Mouse (Mus musculus) bone marrow, adult 2 months (tissue): ENCODE data around the gene Nmd3. TPM values are rescaled to one million over a fixed set of nuclear protein-coding genes. Genes with fewer than 3 reads are reported as not detected.
A peak's percentile ranks its signal among the peaks of the same experiment; 100 is the strongest.

Source experiments
- H3K27ac ChIP-seq: fragments of 200-500 bp; 2 replicates; pipeline ENCODE4 v1.5.1; 2012; ENCODE audit warnings: low read depth, mild to moderate bottlenecking, control low read depth, inconsistent platforms, low read length; ENCODE audit not compliant: control insufficient read depth, poor library complexity, insufficient read depth
- H3K4me1 ChIP-seq: fragments of 200-500 bp; 2 replicates; pipeline ENCODE4 v1.6.1; 2011; ENCODE audit warnings: low read length; ENCODE audit not compliant: control insufficient read depth, insufficient read depth
- H3K4me3 ChIP-seq: fragments of 200-500 bp; replicated peaks from 2 replicates; pipeline ENCODE3; 2011; ENCODE audit warnings: mild to moderate bottlenecking, low read depth, low read length, control low read depth; ENCODE audit not compliant: control insufficient read depth
- CTCF ChIP-seq: fragments of 200-500 bp; IDR thresholded peaks from 2 replicates; pipeline ENCODE4 v1.5.1; 2011; ENCODE audit warnings: low read length, control low read depth; ENCODE audit not compliant: control insufficient read depth, insufficient read depth
- POLR2A ChIP-seq: fragments of 200-500 bp; IDR thresholded peaks from 2 replicates; pipeline ENCODE4 v1.6.1; 2011; ENCODE audit warnings: low read depth, mild to moderate bottlenecking, control low read depth, low read length, borderline replicate concordance; ENCODE audit not compliant: control insufficient read depth
- WGBS: fragments of 180-500 bp; shearing (Covaris S2); methylation state at CpG from one replicate; pipeline ENCODE4 v1.1.7; 2018; 5-methylcytosine and 5-hydroxymethylcytosine counted together
- polyA plus RNA-seq: library from polyadenylated mRNA; stranded (reverse); fragments of >200 nt; gene quantifications from 2 replicates; pipeline ENCODE4 v1.2.4, GENCODE M21; 2011; ENCODE audit warnings: low replicate concordance; ENCODE audit not compliant: missing spikeins, insufficient read depth, insufficient read length

Gene Nmd3
- polyA plus RNA-seq, 1 experiment = 48.6 TPM

DNA sequence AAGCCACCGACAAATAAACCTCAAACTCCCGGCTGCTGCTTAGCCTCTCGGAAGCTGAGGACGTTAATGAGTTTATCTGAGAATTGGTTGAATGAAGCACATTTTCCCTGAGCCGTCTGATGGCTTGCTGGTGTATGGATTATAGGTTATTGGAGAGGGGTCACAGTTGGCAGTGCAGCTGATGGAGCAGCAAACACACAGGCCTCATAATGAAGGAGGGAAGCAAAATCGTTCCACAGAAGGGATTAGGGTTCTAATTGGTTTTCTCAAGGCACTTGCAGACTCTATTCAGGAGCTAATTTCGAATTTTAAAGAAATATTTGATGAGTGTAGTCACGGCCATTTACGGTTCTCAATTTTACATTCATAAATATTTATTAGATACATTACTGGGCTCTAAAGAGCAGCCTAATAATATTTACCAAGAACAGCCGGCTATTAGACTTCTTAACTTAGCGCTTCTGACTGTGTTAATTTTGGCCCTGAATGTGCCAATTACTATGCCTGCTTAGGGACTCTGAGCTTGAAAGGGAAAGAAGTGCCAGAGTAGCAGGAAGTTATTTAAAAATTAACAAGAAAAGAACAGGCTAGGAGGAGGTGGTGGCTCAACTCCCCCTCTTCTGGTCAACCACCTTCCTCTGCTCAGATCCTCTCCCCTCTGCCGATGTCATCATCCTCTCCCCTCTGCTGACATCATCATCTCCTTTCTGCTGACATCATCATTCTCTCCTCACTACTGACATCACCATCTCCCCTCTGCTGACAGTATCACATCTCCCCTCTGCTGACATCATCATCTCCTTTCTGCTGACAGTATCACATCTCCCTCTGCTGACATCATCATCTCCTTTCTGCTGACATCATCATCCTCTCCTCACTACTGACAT, 12.5 kb upstream of the Nmd3 start:
- WGBS = 52% methylated on average over 12 of the region's 12 CpGs
- TF ChIP-seq CTCF = no peak
- TF ChIP-seq POLR2A = no peak

DNA sequence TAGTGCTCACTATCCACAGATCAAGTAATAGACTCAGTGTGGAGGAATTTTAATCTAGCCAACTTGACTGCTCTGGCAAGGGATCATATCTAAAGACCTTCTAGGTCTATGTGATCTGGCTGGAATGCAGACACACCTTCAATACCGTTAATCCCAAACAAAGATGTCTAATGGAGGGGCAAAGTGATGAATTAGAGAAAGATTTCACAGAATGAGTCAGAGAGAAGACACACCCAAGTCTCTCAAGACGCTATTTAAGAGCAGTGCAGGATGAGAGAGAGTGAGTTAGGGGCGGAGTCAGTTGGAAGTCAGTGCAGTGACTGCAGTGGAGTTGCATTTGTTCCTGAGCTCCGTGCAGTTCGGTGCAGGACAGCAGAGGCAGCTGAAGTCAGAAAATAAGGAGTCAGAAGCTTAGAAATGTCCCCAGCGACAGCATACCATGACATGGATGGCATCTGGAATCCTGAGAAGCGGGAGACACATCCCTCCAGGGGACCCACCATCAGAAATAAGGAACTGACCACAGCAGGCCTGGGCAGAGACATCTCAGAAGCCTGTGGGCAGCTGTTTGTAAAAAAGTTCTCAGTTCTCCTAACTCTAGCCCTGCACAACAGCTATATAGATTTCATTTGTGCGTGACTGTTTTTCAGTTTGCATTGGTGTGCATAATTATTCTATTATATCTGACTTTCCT, 9.7 kb upstream of the Nmd3 start:
- WGBS = 73% methylated on average over 8 of the region's 8 CpGs
- H3K4me1 ChIP-seq = no peaks in the 10 kb centered on the region; the same call in 1 of the 2 replicates
- TF ChIP-seq POLR2A = no peak
- TF ChIP-seq CTCF = no peak
- no peak overlapping the region for H3K4me3 ChIP-seq
- no peak overlapping the region for H3K27ac ChIP-seq

More for the DNA sequence above, 12.5 kb upstream of the Nmd3 start:
- H3K27ac ChIP-seq = no peak overlapping the region
- no peak overlapping the region for H3K4me3 ChIP-seq
- H3K4me1 ChIP-seq = no peaks in the 10 kb centered on the region; the same call in 1 of the 2 replicates

- H3K4me3 ChIP-seq = no peak overlapping the region
- no peak overlapping the region for H3K27ac ChIP-seq
- WGBS = 84% methylated on average over 6 of the region's 6 CpGs
- TF ChIP-seq CTCF (no peak), POLR2A (no peak)
- H3K4me1 ChIP-seq = no peaks in the 10 kb centered on the region
Observed at GRCm38 (mm10) chr3:69717476-69717875, 4.3 kb upstream of the Nmd3 start.

- Histone ChIP-seq H3K4me1 (no peaks in the 10 kb centered on the region; the same call in 1 of the 2 replicates), H3K4me3 (peak overlapping the region; percentile 78), H3K27ac (peak overlapping the region; percentile 76)
- whole genome bisulfite sequencing = 1% methylated on average over 58 of the region's 58 CpGs
- TF ChIP-seq CTCF (no peak), POLR2A (no peak)
Observed at GRCm38 (mm10) chr3:69722187-69722867, 542 bp downstream of the Nmd3 start.

GRCm38 (mm10) chr3:69723161-69723560, 1.4 kb downstream of the Nmd3 start:
- TF ChIP-seq POLR2A = no peak
- no peak for TF ChIP-seq CTCF
- Histone ChIP-seq H3K4me1 (no peaks in the 10 kb centered on the region; the same call in 1 of the 2 replicates), H3K27ac (no peak overlapping the region), H3K4me3 (no peak overlapping the region)
- WGBS = 60% methylated on average over 7 of the region's 7 CpGs

GRCm38 (mm10) chr3:69730930-69731329, 9.1 kb downstream of the Nmd3 start:
- H3K4me1 ChIP-seq = no peaks in the 10 kb centered on the region
- no peak overlapping the region for H3K4me3 ChIP-seq
- no peak for TF ChIP-seq POLR2A
- no peak for TF ChIP-seq CTCF
- no peak overlapping the region for H3K27ac ChIP-seq

DNA sequence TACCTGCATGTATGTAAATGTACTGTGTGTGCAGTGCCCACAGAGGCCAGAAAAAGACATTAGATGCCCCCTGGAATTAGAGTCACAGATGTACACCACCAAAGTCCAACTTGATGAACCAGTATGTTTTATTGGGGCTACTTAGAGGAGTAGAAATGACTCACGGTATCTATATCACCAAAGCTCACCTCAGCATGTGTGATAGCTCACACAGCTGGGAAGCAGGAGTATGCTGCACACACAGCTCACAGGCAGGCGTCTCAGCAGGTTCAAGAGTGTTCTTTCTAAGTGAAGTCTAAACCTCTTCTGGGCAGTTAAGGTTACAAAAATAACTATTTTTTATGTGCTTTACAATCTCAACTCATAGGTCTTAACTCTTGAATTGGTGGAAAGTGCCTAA, 12.2 kb downstream of the Nmd3 start:
- no peak overlapping the region for H3K4me3 ChIP-seq
- WGBS = 82% methylated on average over 2 of the region's 2 CpGs
- H3K27ac ChIP-seq = no peak overlapping the region

DNA sequence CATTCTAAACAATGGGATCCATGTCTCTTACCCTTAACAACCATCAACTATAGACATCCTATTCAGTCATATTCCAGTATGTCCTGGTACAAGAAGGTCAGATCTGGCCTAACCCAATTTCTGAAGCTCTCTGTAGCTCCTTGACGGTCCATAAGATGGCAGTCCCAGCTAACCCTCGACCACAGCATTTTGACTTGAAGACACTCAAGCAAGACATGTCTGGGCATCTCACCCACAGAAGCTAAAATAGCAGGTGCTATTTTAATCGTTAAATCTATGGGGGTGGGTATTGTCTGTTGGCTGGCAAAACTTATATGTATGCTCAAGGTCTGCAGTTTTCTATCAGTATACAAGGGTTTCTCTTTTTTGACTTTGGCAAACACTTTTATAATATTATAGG, 33.4 kb downstream of the Nmd3 start:
- peaks cover 1% of the 10 kb centered on the region; the same call in 1 of the 2 replicates for H3K4me1 ChIP-seq
- 71% methylated on average over 3 of the region's 3 CpGs for WGBS
- no peak overlapping the region for H3K27ac ChIP-seq
- no peak for TF ChIP-seq POLR2A
- TF ChIP-seq CTCF = no peak
- no peak overlapping the region for H3K4me3 ChIP-seq

More for the DNA sequence above, 12.2 kb downstream of the Nmd3 start:
- H3K4me1 ChIP-seq = no peaks in the 10 kb centered on the region
- no peak for TF ChIP-seq POLR2A
- TF ChIP-seq CTCF = no peak

DNA sequence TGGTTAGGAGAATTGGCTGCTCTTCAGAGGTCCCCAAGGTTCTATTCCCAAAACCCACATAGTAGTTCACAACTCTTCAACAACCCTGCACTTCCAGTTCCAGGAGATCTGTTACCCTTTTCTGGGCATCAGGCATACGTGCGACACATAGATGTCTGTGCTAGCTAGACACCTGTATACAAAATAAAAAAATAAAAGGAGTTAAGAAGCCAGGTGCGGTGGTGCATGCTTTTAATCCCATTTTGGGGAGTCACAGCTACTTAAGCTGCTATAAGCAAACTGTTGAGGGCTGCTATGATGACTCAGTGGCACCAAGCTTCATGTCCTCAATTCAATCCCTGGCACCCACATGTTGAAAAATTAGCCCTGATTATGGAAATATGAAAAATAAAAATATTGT, 34.2 kb downstream of the Nmd3 start:
- no peak overlapping the region for H3K4me3 ChIP-seq
- WGBS = 91% methylated on average over 3 of the region's 3 CpGs
- H3K27ac ChIP-seq = no peak overlapping the region
- peaks cover 1% of the 10 kb centered on the region; the same call in 1 of the 2 replicates for H3K4me1 ChIP-seq
- TF ChIP-seq POLR2A (no peak), CTCF (no peak)
